Mouse (Mus musculus): ENCODE measurements around the gene Pip4k2b. TPM values are rescaled to one million over a fixed set of nuclear protein-coding genes. Genes with fewer than 3 reads are reported as not detected.
A peak's percentile ranks its signal among the peaks of the same experiment; 100 is the strongest.
"Not testable (repeated sequence)": the region's sequence is repeated elsewhere in the genome, so short reads cannot be mapped to it uniquely, and the experiment has no call there.

The Pip4k2b gene
- total RNA-seq (2015; ENCODE audit: low replicate concordance) (2.9 and 4.0 TPM in 2 replicates), total RNA-seq (2017; ENCODE audit: low replicate concordance) (2.1 and 12.6 TPM in 2 replicates)

DNA sequence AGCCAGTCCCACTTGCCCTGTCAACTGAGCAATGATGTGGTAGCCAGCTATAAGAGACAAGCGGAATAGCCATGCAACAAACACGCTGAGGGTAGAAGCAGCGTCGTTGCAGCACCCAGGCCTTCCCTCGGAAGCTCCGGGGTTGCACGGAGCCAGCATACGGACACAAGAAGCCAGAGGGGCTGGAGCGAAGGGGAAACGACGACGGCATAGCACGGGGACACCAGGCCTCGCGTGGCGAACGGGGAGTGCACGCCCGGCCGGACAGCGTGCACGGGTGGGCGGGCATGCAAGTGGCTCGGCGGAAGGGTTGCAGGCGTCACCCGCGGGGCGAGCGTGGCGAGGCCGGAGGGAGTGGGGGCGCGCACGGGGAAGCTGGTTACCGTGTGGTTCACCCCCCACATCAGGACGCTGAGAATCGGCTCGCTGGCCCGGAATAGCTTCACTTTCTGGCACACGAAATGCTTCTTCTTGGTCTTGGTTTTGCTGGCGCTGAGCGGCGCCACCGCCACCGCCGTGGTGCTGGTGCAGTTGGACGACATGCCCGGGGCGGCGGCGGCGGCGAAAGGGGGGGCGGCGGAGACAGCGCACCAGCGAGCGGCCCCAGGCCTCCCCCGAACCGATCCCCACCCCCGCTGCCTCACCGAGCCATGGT, at the start of gene Pip4k2b:
Pip4k2b (minus strand) TSS at position 642 of the 655 bp plus-strand sequence.
- peak; percentile 48 for ATAC-seq (replicated peaks; ENCODE audit: low FRiP score, poor library complexity, severe bottlenecking)

DNA sequence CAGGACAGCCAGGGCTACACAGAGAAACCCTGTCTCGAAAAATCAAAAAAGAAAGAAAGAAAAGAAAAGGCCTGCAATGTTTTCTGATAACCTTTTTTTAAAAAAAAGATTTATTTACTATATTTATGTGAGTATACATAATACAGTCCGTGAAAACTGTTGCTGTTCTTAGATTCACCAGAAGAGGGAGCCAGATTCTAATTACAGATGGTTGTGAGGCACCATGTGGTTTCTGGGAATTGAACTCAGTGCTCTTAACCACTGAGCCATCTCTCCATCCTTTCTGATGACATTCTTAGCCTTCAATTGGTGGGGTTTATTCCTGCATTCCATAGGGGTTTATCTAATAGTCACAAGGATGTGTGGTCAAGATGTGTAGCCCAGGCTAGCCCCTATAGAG, 48.7 kb upstream of the Pip4k2b start:
- ATAC-seq (replicated peaks; ENCODE audit: low FRiP score, poor library complexity, severe bottlenecking) = no peak

DNA sequence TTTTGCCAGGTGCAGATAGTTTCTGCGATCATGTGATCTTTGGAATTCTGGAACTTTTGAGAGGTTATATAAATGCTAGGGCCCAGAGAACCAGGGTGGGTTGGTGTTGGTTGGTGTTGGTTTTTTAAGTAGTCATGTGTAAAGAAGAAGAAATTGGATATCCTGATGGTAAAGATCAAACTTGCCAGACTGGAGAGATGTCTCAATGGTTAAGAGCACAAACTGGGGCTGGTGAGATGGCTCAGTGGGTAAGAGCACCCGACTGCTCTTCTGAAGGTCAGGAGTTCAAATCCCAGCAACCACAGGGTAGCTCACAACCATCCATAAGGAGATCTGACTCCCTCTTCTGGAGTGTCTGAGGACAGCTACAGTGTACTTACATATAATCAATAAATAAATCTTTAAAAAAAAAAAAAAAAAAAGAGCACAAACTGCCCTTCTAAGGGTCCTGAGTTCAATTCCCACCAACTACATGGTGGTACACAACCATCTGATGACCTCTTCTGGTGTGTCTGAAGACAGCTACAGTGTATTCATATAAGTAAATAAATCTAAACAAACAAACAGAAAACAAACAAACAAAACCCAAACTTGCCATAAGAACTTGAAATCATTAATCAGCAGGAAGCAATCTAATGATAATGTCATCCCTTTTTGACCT, 46.4 kb upstream of the Pip4k2b start:
- ATAC-seq (replicated peaks; ENCODE audit: low FRiP score, poor library complexity, severe bottlenecking) = not testable (repeated sequence)

GRCm38 (mm10) chr11:97789727-97790126, 45.2 kb upstream of the Pip4k2b start:
- no peak for ATAC-seq (replicated peaks; ENCODE audit: low FRiP score, poor library complexity, severe bottlenecking)

DNA sequence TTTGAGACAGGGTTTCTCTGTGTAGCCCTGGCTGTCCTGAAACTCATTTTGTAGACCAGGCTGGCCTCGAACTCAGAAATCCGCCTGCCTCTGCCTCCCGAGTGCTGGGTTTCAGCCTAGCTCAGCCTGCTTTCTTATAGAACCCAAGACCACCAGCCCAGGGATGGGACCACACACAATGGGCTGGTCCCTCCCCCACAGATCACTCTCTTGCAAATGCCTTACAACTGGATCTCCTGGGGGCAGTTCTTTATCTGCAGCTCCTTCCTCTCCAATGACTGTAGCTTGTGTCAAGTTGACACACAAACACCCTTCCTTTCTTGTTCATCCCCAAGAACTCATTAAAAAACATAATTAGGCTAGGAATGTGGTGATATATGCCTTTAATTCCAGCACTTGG, 43.5 kb upstream of the Pip4k2b start:
- ATAC-seq (replicated peaks; ENCODE audit: low FRiP score, poor library complexity, severe bottlenecking) = no peak

- ATAC-seq (replicated peaks; ENCODE audit: low FRiP score, poor library complexity, severe bottlenecking) = no peak
Measured at GRCm38 (mm10) chr11:97782564-97782895, 38.0 kb upstream of the Pip4k2b start.

DNA sequence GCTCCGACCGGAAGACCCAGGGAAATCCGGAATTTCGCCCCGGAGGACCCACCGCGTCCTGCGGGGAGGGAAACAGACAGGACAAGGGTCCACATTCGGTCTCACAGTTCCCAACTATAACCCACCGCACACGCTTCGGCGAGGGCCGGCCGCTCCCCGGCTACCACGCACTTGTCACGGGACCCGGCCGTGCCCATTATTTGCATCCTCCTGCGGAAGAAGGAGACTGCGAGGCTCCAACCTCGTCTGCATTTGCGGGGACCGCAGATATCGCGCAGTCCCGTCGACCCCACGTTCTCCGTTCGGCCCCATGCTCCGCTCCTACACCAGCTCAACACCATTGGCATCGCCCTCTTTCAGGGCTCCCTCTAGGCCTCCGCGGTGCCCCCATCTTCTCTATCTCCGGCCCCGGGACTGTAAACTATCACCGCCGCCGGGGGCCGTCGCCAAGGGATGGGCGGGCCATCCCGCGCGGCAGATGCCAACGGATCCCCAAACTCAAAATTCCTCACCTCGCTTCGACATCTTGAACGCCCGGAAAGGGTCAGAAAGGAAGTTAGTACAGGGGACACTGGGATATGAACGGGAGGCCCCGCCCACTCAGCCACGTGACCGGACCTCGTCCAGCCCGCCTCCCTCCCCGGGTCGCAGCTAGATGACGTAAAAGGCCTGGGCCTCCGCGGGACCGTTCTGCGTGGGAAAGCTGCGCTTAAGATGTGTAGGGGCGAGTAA, 37.5 kb upstream of the Pip4k2b start, which contains the start of gene Rpl23:
Rpl23 (minus strand) TSS at position 606 of the 732 bp plus-strand sequence.
- peak; percentile 97 for ATAC-seq (replicated peaks; ENCODE audit: low FRiP score, poor library complexity, severe bottlenecking)

GRCm38 (mm10) chr11:97781478-97781831, 37.0 kb upstream of the Pip4k2b start:
- ATAC-seq (replicated peaks; ENCODE audit: low FRiP score, poor library complexity, severe bottlenecking) = peak; percentile 18; the same call in 1 of the 2 replicates

DNA sequence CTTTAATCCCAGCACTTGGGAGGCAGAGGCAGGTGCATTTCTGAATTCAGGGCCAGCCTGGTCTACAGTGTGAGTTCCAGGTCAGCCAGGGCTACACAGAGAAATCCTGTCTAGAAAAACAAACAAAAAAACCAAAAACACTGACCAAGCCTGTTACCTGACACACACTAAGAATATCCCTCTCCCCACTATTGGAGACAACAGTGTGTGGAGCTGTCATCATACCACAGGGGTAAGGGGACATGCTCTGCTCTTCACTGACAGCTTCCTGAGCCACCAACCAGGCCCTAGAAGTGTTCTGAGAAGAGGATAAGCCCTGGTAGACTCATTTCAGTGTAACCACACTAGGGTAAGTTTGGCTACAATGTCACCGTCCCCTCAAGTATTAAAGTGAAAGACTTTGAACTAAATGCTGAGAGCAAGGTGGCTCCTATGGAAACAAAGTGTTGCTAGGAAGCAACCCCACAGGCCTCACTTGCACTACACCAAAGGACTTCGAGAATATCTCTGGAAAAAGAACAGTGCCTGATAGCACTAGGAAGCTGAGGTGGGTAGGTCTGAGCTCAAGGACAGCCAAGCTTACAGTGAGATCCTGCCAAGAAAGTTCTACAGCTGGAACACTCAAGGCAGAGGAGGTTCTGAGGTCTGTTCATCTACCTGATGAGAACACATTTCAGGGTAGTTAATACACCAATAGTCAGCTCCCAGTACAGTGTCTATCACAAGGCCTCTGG, 35.6 kb upstream of the Pip4k2b start:
- no peak for ATAC-seq (replicated peaks; ENCODE audit: low FRiP score, poor library complexity, severe bottlenecking)

GRCm38 (mm10) chr11:97778918-97779317, 34.4 kb upstream of the Pip4k2b start:
- ATAC-seq (replicated peaks; ENCODE audit: low FRiP score, poor library complexity, severe bottlenecking) = no peak

DNA sequence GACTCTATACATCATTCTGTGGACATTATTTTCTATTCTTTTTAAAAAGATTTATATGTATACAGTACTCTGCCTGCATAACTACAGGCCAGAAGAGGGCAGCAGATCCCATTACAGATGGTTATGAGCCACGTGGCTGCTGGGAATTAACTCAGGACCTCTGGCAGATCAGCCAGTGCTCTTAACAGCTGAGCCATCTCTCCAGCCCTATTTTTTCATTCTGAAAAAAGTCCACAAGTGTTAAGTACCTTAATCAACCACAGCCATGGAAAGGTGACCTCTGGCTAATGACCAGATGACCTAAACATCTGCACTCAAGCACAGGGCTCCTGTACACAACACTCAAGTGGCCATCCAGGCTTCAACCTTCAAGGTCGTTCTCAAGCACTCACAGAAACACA, 32.6 kb upstream of the Pip4k2b start:
- no peak for ATAC-seq (replicated peaks; ENCODE audit: low FRiP score, poor library complexity, severe bottlenecking)

DNA sequence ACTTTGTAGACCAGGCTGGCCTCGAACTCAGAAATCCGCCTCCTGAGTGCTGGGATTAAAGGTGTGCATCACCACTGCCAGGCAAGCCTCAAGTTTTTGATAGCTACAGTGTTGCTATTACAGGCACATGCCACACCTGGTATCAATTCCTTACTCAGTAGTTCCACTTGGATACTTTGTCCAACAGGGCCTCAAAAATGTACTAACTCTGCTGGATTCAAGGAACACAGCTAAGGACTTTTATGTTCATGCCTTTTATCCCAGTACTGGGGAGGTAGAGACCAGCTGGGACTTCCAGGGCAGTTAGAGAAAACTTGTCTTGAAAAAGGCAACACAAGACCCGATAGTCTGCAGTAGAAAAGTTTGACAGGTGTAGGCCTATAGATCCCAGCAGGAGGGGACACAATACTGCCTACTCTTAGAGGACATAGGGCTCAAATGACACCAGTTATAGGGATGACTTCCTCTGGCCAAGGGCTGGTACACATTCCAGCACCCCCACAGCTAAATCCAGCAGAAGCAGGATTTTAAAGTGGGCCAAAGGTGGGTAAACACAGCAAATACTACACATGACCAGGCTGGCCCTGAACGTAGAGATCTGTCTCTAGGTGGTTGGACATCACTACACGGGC, 32.1 kb upstream of the Pip4k2b start:
- no peak for ATAC-seq (replicated peaks; ENCODE audit: low FRiP score, poor library complexity, severe bottlenecking)

GRCm38 (mm10) chr11:97775808-97776496, 31.4 kb upstream of the Pip4k2b start, which contains the start of gene 1700001P01Rik:
1700001P01Rik (minus strand) TSS chr11:97775918.
- no peak for ATAC-seq (replicated peaks; ENCODE audit: low FRiP score, poor library complexity, severe bottlenecking)

- ATAC-seq (replicated peaks; ENCODE audit: low FRiP score, poor library complexity, severe bottlenecking) = no peak
Measured at GRCm38 (mm10) chr11:97775186-97775585, 30.7 kb upstream of the Pip4k2b start.

GRCm38 (mm10) chr11:97771410-97771809, 26.9 kb upstream of the Pip4k2b start:
- ATAC-seq (replicated peaks; ENCODE audit: low FRiP score, poor library complexity, severe bottlenecking) = no peak

GRCm38 (mm10) chr11:97769704-97770103, 25.2 kb upstream of the Pip4k2b start:
- no peak for ATAC-seq (replicated peaks; ENCODE audit: low FRiP score, poor library complexity, severe bottlenecking)

DNA sequence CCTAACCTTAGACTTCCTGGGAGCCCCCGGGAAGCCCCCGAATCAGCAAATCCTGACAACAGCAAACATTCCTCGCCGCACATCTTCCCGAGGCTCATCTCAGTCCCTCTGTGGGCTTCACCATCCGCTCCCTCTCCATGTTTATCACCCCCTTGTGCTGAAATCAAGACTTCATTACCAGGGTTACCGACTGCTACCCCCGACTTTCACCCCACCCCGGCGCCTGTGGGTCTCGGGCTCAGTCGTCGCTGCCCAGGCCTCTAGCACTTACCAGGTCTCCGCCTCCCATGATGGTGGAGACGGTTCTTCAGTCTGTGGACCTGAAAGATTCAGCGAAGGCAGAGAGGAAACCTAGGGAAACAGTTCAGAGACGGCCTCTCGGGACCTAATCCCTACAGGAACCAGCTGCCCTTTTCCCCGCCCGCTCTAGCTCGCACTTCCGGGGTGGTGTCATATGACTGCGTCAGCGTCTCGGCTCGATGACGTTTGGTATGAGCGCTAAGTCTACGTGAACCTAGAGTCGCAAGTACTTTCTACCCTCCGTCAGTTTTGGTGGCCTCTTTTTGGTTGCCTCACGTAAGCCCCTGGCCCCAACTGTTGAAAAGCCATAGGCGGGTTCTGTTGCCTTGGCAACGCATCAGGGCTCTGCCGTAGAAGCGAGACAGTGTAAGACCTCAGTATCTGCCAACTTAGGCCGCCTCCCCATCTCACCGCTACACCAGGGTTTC, 21.8 kb upstream of the Pip4k2b start, which contains the start of gene Cwc25:
Cwc25 (minus strand) TSS at position 403 of the 728 bp plus-strand sequence.
- ATAC-seq (replicated peaks; ENCODE audit: low FRiP score, poor library complexity, severe bottlenecking) = peak; percentile 99

GRCm38 (mm10) chr11:97761638-97762037, 17.1 kb upstream of the Pip4k2b start:
- ATAC-seq (replicated peaks; ENCODE audit: low FRiP score, poor library complexity, severe bottlenecking) = no peak

Measured in erythroid progenitor cell, adult 5-6 weeks (primary cell).